Mouse (Mus musculus): ENCODE data around the gene Rtl10. TPM values are rescaled to one million over a fixed set of nuclear protein-coding genes. Genes with fewer than 3 reads are reported as not detected.
"Not testable (repeated sequence)": the region's sequence is repeated elsewhere in the genome, so short reads cannot be mapped to it uniquely, and the experiment has no call there.

Gene Rtl10
- polyA plus RNA-seq, 1 experiment from 2014 or later = 1.8 TPM

GRCm38 (mm10) chr16:18507200-18507549 lies 8.5 kb downstream of the Rtl10 start:
- no peaks in the 10 kb centered on the region for H3K9me3 ChIP-seq (ENCODE audit: control insufficient read depth, low read length)
- no peaks in the 10 kb centered on the region for H3K27me3 ChIP-seq (ENCODE audit: control insufficient read depth, insufficient read depth, low read length)
- H3K27ac ChIP-seq (ENCODE audit: low read depth, low read length) = no peak overlapping the region
- DNase-seq (ENCODE audit: low spot score) (no peak), ATAC-seq (ENCODE audit: low FRiP score) (no peak)
- no peak overlapping the region for H3K4me2 ChIP-seq (replicated peaks; ENCODE audit: low read depth, low read length)
- no peak overlapping the region for H3K9ac ChIP-seq (ENCODE audit: low read depth, low read length)
- no peak overlapping the region for H3K4me3 ChIP-seq (ENCODE audit: low read depth, low read length)
- H3K4me1 ChIP-seq (replicated peaks; ENCODE audit: control insufficient read depth, insufficient read depth, low read length) = no peaks in the 10 kb centered on the region
- WGBS = 65% methylated on average over 1 of the region's 1 CpGs
- no peaks in the 10 kb centered on the region for H3K36me3 ChIP-seq (ENCODE audit: control insufficient read depth, insufficient read depth, low read length)

GRCm38 (mm10) chr16:18511741-18512140 lies 13.0 kb downstream of the Rtl10 start:
- no peaks in the 10 kb centered on the region for H3K9me3 ChIP-seq (ENCODE audit: control insufficient read depth, low read length)
- no peak overlapping the region for H3K9ac ChIP-seq (ENCODE audit: low read depth, low read length)
- H3K27me3 ChIP-seq (ENCODE audit: control insufficient read depth, insufficient read depth, low read length) = no peaks in the 10 kb centered on the region
- H3K4me1 ChIP-seq (replicated peaks; ENCODE audit: control insufficient read depth, insufficient read depth, low read length) = no peaks in the 10 kb centered on the region
- no peak overlapping the region for H3K27ac ChIP-seq (ENCODE audit: low read depth, low read length)
- H3K4me3 ChIP-seq (ENCODE audit: low read depth, low read length) = no peak overlapping the region
- WGBS = 88% methylated on average over 5 of the region's 5 CpGs
- no peak overlapping the region for H3K4me2 ChIP-seq (replicated peaks; ENCODE audit: low read depth, low read length)
- no peaks in the 10 kb centered on the region for H3K36me3 ChIP-seq (ENCODE audit: control insufficient read depth, insufficient read depth, low read length)
- no peak for DNase-seq (ENCODE audit: low spot score)
- ATAC-seq (ENCODE audit: low FRiP score) = no peak

- H3K27ac ChIP-seq (ENCODE audit: low read depth, low read length) = no peak overlapping the region
Measured at GRCm38 (mm10) chr16:18513508-18513907, 14.8 kb downstream of the Rtl10 start.

GRCm38 (mm10) chr16:18518091-18518490 lies 19.4 kb downstream of the Rtl10 start:
- H3K4me3 ChIP-seq (ENCODE audit: low read depth, low read length) = no peak overlapping the region
- H3K36me3 ChIP-seq (ENCODE audit: control insufficient read depth, insufficient read depth, low read length) = no peaks in the 10 kb centered on the region
- H3K4me1 ChIP-seq (replicated peaks; ENCODE audit: control insufficient read depth, insufficient read depth, low read length) = no peaks in the 10 kb centered on the region
- no peaks in the 10 kb centered on the region for H3K27me3 ChIP-seq (ENCODE audit: control insufficient read depth, insufficient read depth, low read length)
- no peaks in the 10 kb centered on the region for H3K9me3 ChIP-seq (ENCODE audit: control insufficient read depth, low read length)
- H3K9ac ChIP-seq (ENCODE audit: low read depth, low read length) = no peak overlapping the region
- ATAC-seq (ENCODE audit: low FRiP score) (no peak), DNase-seq (ENCODE audit: low spot score) (no peak)
- no peak overlapping the region for H3K27ac ChIP-seq (ENCODE audit: low read depth, low read length)
- no peak overlapping the region for H3K4me2 ChIP-seq (replicated peaks; ENCODE audit: low read depth, low read length)

More at GRCm38 (mm10) chr16:18513508-18513907, 14.8 kb downstream of the Rtl10 start:
- Histone ChIP-seq H3K4me2 (replicated peaks; ENCODE audit: low read depth, low read length) (no peak overlapping the region), H3K4me1 (replicated peaks; ENCODE audit: control insufficient read depth, insufficient read depth, low read length) (no peaks in the 10 kb centered on the region), H3K4me3 (ENCODE audit: low read depth, low read length) (no peak overlapping the region), H3K27me3 (ENCODE audit: control insufficient read depth, insufficient read depth, low read length) (no peaks in the 10 kb centered on the region), H3K9ac (ENCODE audit: low read depth, low read length) (no peak overlapping the region), H3K36me3 (ENCODE audit: control insufficient read depth, insufficient read depth, low read length) (no peaks in the 10 kb centered on the region), H3K9me3 (ENCODE audit: control insufficient read depth, low read length) (no peaks in the 10 kb centered on the region)
- 72% methylated on average over 6 of the region's 6 CpGs for WGBS
- no peak for DNase-seq (ENCODE audit: low spot score)
- ATAC-seq (ENCODE audit: low FRiP score) = no peak

- no peak overlapping the region for H3K4me3 ChIP-seq (ENCODE audit: low read depth, low read length)
- no peaks in the 10 kb centered on the region for H3K9me3 ChIP-seq (ENCODE audit: control insufficient read depth, low read length)
- H3K36me3 ChIP-seq (ENCODE audit: control insufficient read depth, insufficient read depth, low read length) = no peaks in the 10 kb centered on the region
- no peak for ATAC-seq (ENCODE audit: low FRiP score)
- H3K4me1 ChIP-seq (replicated peaks; ENCODE audit: control insufficient read depth, insufficient read depth, low read length) = no peaks in the 10 kb centered on the region
- DNase-seq (ENCODE audit: low spot score) = no peak
- H3K4me2 ChIP-seq (replicated peaks; ENCODE audit: low read depth, low read length) = no peak overlapping the region
- no peak overlapping the region for H3K9ac ChIP-seq (ENCODE audit: low read depth, low read length)
- no peaks in the 10 kb centered on the region for H3K27me3 ChIP-seq (ENCODE audit: control insufficient read depth, insufficient read depth, low read length)
- H3K27ac ChIP-seq (ENCODE audit: low read depth, low read length) = no peak overlapping the region
- 93% methylated on average over 8 of the region's 8 CpGs for WGBS
Measured at GRCm38 (mm10) chr16:18523563-18524245, 25.0 kb downstream of the Rtl10 start.

GRCm38 (mm10) chr16:18528656-18529055 lies 30.0 kb downstream of the Rtl10 start:
- H3K4me2 ChIP-seq (replicated peaks; ENCODE audit: low read depth, low read length) = no peak overlapping the region
- DNase-seq (ENCODE audit: low spot score) (no peak), ATAC-seq (ENCODE audit: low FRiP score) (no peak)
- no peaks in the 10 kb centered on the region for H3K27me3 ChIP-seq (ENCODE audit: control insufficient read depth, insufficient read depth, low read length)
- no peaks in the 10 kb centered on the region for H3K4me1 ChIP-seq (replicated peaks; ENCODE audit: control insufficient read depth, insufficient read depth, low read length)
- no peaks in the 10 kb centered on the region for H3K36me3 ChIP-seq (ENCODE audit: control insufficient read depth, insufficient read depth, low read length)
- WGBS = 87% methylated on average over 5 of the region's 5 CpGs
- H3K27ac ChIP-seq (ENCODE audit: low read depth, low read length) = no peak overlapping the region
- no peak overlapping the region for H3K4me3 ChIP-seq (ENCODE audit: low read depth, low read length)
- no peak overlapping the region for H3K9ac ChIP-seq (ENCODE audit: low read depth, low read length)
- H3K9me3 ChIP-seq (ENCODE audit: control insufficient read depth, low read length) = no peaks in the 10 kb centered on the region

- not testable (repeated sequence) for DNase-seq (ENCODE audit: low spot score); H3K9me3 ChIP-seq (ENCODE audit: control insufficient read depth, low read length); H3K27ac ChIP-seq (ENCODE audit: low read depth, low read length); H3K4me2 ChIP-seq (replicated peaks; ENCODE audit: low read depth, low read length); H3K4me3 ChIP-seq (ENCODE audit: low read depth, low read length); H3K27me3 ChIP-seq (ENCODE audit: control insufficient read depth, insufficient read depth, low read length); H3K36me3 ChIP-seq (ENCODE audit: control insufficient read depth, insufficient read depth, low read length); H3K4me1 ChIP-seq (replicated peaks; ENCODE audit: control insufficient read depth, insufficient read depth, low read length); H3K9ac ChIP-seq (ENCODE audit: low read depth, low read length)
- 95% methylated on average over 7 of the region's 7 CpGs for WGBS
- ATAC-seq (ENCODE audit: low FRiP score) = peak; percentile 93
Measured at GRCm38 (mm10) chr16:18533061-18533460, 34.4 kb downstream of the Rtl10 start.

GRCm38 (mm10) chr16:18537407-18537990 lies 38.8 kb downstream of the Rtl10 start:
- ATAC-seq (ENCODE audit: low FRiP score) (no peak), DNase-seq (ENCODE audit: low spot score) (no peak)
- Histone ChIP-seq H3K9ac (ENCODE audit: low read depth, low read length) (no peak overlapping the region), H3K36me3 (ENCODE audit: control insufficient read depth, insufficient read depth, low read length) (no peaks in the 10 kb centered on the region), H3K27ac (ENCODE audit: low read depth, low read length) (no peak overlapping the region), H3K4me2 (replicated peaks; ENCODE audit: low read depth, low read length) (no peak overlapping the region), H3K27me3 (ENCODE audit: control insufficient read depth, insufficient read depth, low read length) (no peaks in the 10 kb centered on the region), H3K4me1 (replicated peaks; ENCODE audit: control insufficient read depth, insufficient read depth, low read length) (no peaks in the 10 kb centered on the region), H3K9me3 (ENCODE audit: control insufficient read depth, low read length) (no peaks in the 10 kb centered on the region), H3K4me3 (ENCODE audit: low read depth, low read length) (no peak overlapping the region)
- 89% methylated on average over 3 of the region's 3 CpGs for WGBS

GRCm38 (mm10) chr16:18539281-18539680 lies 40.6 kb downstream of the Rtl10 start:
- ATAC-seq (ENCODE audit: low FRiP score) = no peak
- WGBS = 87% methylated on average over 6 of the region's 6 CpGs
- no peak for DNase-seq (ENCODE audit: low spot score)

More at GRCm38 (mm10) chr16:18539281-18539680, 40.6 kb downstream of the Rtl10 start:
- no peak overlapping the region for H3K9ac ChIP-seq (ENCODE audit: low read depth, low read length)
- no peaks in the 10 kb centered on the region for H3K36me3 ChIP-seq (ENCODE audit: control insufficient read depth, insufficient read depth, low read length)
- H3K27me3 ChIP-seq (ENCODE audit: control insufficient read depth, insufficient read depth, low read length) = no peaks in the 10 kb centered on the region
- H3K4me2 ChIP-seq (replicated peaks; ENCODE audit: low read depth, low read length) = no peak overlapping the region
- no peaks in the 10 kb centered on the region for H3K4me1 ChIP-seq (replicated peaks; ENCODE audit: control insufficient read depth, insufficient read depth, low read length)
- H3K9me3 ChIP-seq (ENCODE audit: control insufficient read depth, low read length) = no peaks in the 10 kb centered on the region
- H3K27ac ChIP-seq (ENCODE audit: low read depth, low read length) = no peak overlapping the region
- H3K4me3 ChIP-seq (ENCODE audit: low read depth, low read length) = no peak overlapping the region
